Mouse (Mus musculus): ENCODE data around the gene Ablim2. TPM values are rescaled to one million over a fixed set of nuclear protein-coding genes. Genes with fewer than 3 reads are reported as not detected.

Gene Ablim2
- total RNA-seq, 1 experiment from 2014 or later: 3.0 TPM

- DNase-seq: no peak
Measured at GRCm38 (mm10) chr5:35814334-35814941, 56.8 kb downstream of the Ablim2 start.

- DNase-seq: no peak
Measured at GRCm38 (mm10) chr5:35815051-35815450, 57.4 kb downstream of the Ablim2 start.

- no peak for DNase-seq
Measured at GRCm38 (mm10) chr5:35817266-35817665, 59.6 kb downstream of the Ablim2 start.

GRCm38 (mm10) chr5:35817882-35818281, 60.2 kb downstream of the Ablim2 start:
- no peak for DNase-seq

- DNase-seq: no peak
Measured at GRCm38 (mm10) chr5:35822721-35823120, 65.0 kb downstream of the Ablim2 start.

GRCm38 (mm10) chr5:35826465-35826864, 68.8 kb downstream of the Ablim2 start:
- DNase-seq: no peak

- no peak for DNase-seq
Measured at GRCm38 (mm10) chr5:35827075-35827474, 69.4 kb downstream of the Ablim2 start.

GRCm38 (mm10) chr5:35827856-35828255, 70.2 kb downstream of the Ablim2 start:
- no peak for DNase-seq

- no peak for DNase-seq
Measured at GRCm38 (mm10) chr5:35830101-35830500, 72.4 kb downstream of the Ablim2 start.

GRCm38 (mm10) chr5:35833881-35834280, 76.2 kb downstream of the Ablim2 start:
- DNase-seq: no peak

GRCm38 (mm10) chr5:35836992-35837391, 79.3 kb downstream of the Ablim2 start:
- no peak for DNase-seq

GRCm38 (mm10) chr5:35839262-35839661, 81.6 kb downstream of the Ablim2 start:
- DNase-seq: no peak

- DNase-seq: no peak
Measured at GRCm38 (mm10) chr5:35851485-35851884, 93.8 kb downstream of the Ablim2 start.

- no peak for DNase-seq
Measured at GRCm38 (mm10) chr5:35853463-35853862, 95.8 kb downstream of the Ablim2 start.

GRCm38 (mm10) chr5:35856245-35856644, 98.6 kb downstream of the Ablim2 start:
- DNase-seq: no peak

- DNase-seq: peak; percentile 84
Measured at GRCm38 (mm10) chr5:35858069-35858468, 100.4 kb downstream of the Ablim2 start.

GRCm38 (mm10) chr5:35861456-35861855, 103.8 kb downstream of the Ablim2 start:
- DNase-seq: no peak

- DNase-seq: no peak
Measured at GRCm38 (mm10) chr5:35869973-35870372, 112.3 kb downstream of the Ablim2 start.

- peak; percentile 79 for DNase-seq
Measured at GRCm38 (mm10) chr5:35870408-35871012, 112.8 kb downstream of the Ablim2 start.

GRCm38 (mm10) chr5:35873382-35873781, 115.7 kb downstream of the Ablim2 start:
- DNase-seq: no peak

GRCm38 (mm10) chr5:35876236-35876635, 118.6 kb downstream of the Ablim2 start:
- no peak for DNase-seq

- DNase-seq: no peak
Measured at GRCm38 (mm10) chr5:35879199-35879598, 121.5 kb downstream of the Ablim2 start.

- DNase-seq: peak; percentile 63
Measured at GRCm38 (mm10) chr5:35882391-35882790, 124.7 kb downstream of the Ablim2 start.

GRCm38 (mm10) chr5:35884262-35884661, 126.6 kb downstream of the Ablim2 start:
- peak; percentile 77 for DNase-seq

Data from adrenal gland, postnatal 14 days (tissue).